Mouse (Mus musculus): ENCODE results near the gene Tnik. TPM values are rescaled to one million over a fixed set of nuclear protein-coding genes. Genes with fewer than 3 reads are reported as not detected.

Gene Tnik
- polyA plus RNA-seq, 1 experiment: 0.21 TPM

GRCm38 (mm10) chr3:28321635-28322034 is 58.6 kb downstream of the Tnik start:
- Histone ChIP-seq H3K4me3 (ENCODE audit: insufficient read depth, poor library complexity, severe bottlenecking) (no peak overlapping the region), H3K36me3 (ENCODE audit: control insufficient read depth, insufficient read depth) (no peaks in the 10 kb centered on the region), H3ac (ENCODE audit: control insufficient read depth, insufficient read length, low read depth) (no peak overlapping the region), H3K79me3 (ENCODE audit: low read depth) (no peaks in the 10 kb centered on the region), H3K27me3 (ENCODE audit: control insufficient read depth, insufficient read depth, insufficient read length) (no peaks in the 10 kb centered on the region), H3K79me2 (ENCODE audit: control insufficient read depth, insufficient read depth) (no peaks in the 10 kb centered on the region)
- no peak for TF ChIP-seq FOSL1 (IDR thresholded peaks at IDR 0.05; ENCODE audit: insufficient read depth, low read length, poor library complexity, severe bottlenecking)
- TF ChIP-seq MAX (IDR thresholded peaks at IDR 0.05): no peak

GRCm38 (mm10) chr3:28325613-28326233 is 62.7 kb downstream of the Tnik start:
- H3K4me3 ChIP-seq (ENCODE audit: insufficient read depth, poor library complexity, severe bottlenecking): no peak overlapping the region
- H3K36me3 ChIP-seq (ENCODE audit: control insufficient read depth, insufficient read depth): no peaks in the 10 kb centered on the region
- H3K79me2 ChIP-seq (ENCODE audit: control insufficient read depth, insufficient read depth): no peaks in the 10 kb centered on the region
- H3K79me3 ChIP-seq (ENCODE audit: low read depth): no peaks in the 10 kb centered on the region
- TF ChIP-seq MYOG (IDR thresholded peaks at IDR 0.05; ENCODE audit: control insufficient read depth, extremely low read depth, insufficient read length): no peak
- no peak for TF ChIP-seq FOSL1 (IDR thresholded peaks at IDR 0.05; ENCODE audit: insufficient read depth, low read length, poor library complexity, severe bottlenecking)
- no peak for TF ChIP-seq USF1 (IDR thresholded peaks at IDR 0.05; ENCODE audit: low read depth)
- TF ChIP-seq MAX (IDR thresholded peaks at IDR 0.05): no peak
- TF ChIP-seq CEBPB (IDR thresholded peaks at IDR 0.05; ENCODE audit: low read depth): no peak
- no peak for TF ChIP-seq MYOD1 (IDR thresholded peaks at IDR 0.05; ENCODE audit: control insufficient read depth, insufficient read length, low read depth)
- TF ChIP-seq CTCF (IDR thresholded peaks at IDR 0.05; ENCODE audit: control insufficient read depth, insufficient read depth, insufficient read length): no peak
- no peaks in the 10 kb centered on the region for H3K27me3 ChIP-seq (ENCODE audit: control insufficient read depth, insufficient read depth, insufficient read length)
- H3ac ChIP-seq (ENCODE audit: control insufficient read depth, insufficient read length, low read depth): no peak overlapping the region

GRCm38 (mm10) chr3:28332316-28332715 is 69.3 kb downstream of the Tnik start:
- H3K79me2 ChIP-seq (ENCODE audit: control insufficient read depth, insufficient read depth): no peaks in the 10 kb centered on the region
- no peak overlapping the region for H3K4me3 ChIP-seq (ENCODE audit: insufficient read depth, poor library complexity, severe bottlenecking)
- no peaks in the 10 kb centered on the region for H3K36me3 ChIP-seq (ENCODE audit: control insufficient read depth, insufficient read depth)
- H3K27me3 ChIP-seq (ENCODE audit: control insufficient read depth, insufficient read depth, insufficient read length): peaks cover 8% of the 10 kb centered on the region
- no peak overlapping the region for H3ac ChIP-seq (ENCODE audit: control insufficient read depth, insufficient read length, low read depth)
- no peak for TF ChIP-seq USF1 (IDR thresholded peaks at IDR 0.05; ENCODE audit: low read depth)
- no peaks in the 10 kb centered on the region for H3K79me3 ChIP-seq (ENCODE audit: low read depth)

GRCm38 (mm10) chr3:28333869-28334268 is 70.9 kb downstream of the Tnik start:
- no peak for TF ChIP-seq USF1 (IDR thresholded peaks at IDR 0.05; ENCODE audit: low read depth)
- no peak for TF ChIP-seq CEBPB (IDR thresholded peaks at IDR 0.05; ENCODE audit: low read depth)
- TF ChIP-seq MYOG (IDR thresholded peaks at IDR 0.05; ENCODE audit: control insufficient read depth, extremely low read depth, insufficient read length): no peak
- TF ChIP-seq CTCF (IDR thresholded peaks at IDR 0.05; ENCODE audit: control insufficient read depth, insufficient read depth, insufficient read length): no peak
- TF ChIP-seq FOSL1 (IDR thresholded peaks at IDR 0.05; ENCODE audit: insufficient read depth, low read length, poor library complexity, severe bottlenecking): no peak
- no peak for TF ChIP-seq MAX (IDR thresholded peaks at IDR 0.05)
- no peak for TF ChIP-seq MYOD1 (IDR thresholded peaks at IDR 0.05; ENCODE audit: control insufficient read depth, insufficient read length, low read depth)
- no peaks in the 10 kb centered on the region for H3K79me3 ChIP-seq (ENCODE audit: low read depth)
- H3K36me3 ChIP-seq (ENCODE audit: control insufficient read depth, insufficient read depth): no peaks in the 10 kb centered on the region
- H3ac ChIP-seq (ENCODE audit: control insufficient read depth, insufficient read length, low read depth): no peak overlapping the region
- no peak overlapping the region for H3K4me3 ChIP-seq (ENCODE audit: insufficient read depth, poor library complexity, severe bottlenecking)
- peaks cover 8% of the 10 kb centered on the region for H3K27me3 ChIP-seq (ENCODE audit: control insufficient read depth, insufficient read depth, insufficient read length)
- H3K79me2 ChIP-seq (ENCODE audit: control insufficient read depth, insufficient read depth): no peaks in the 10 kb centered on the region

GRCm38 (mm10) chr3:28334547-28334946 is 71.5 kb downstream of the Tnik start:
- H3K79me3 ChIP-seq (ENCODE audit: low read depth): no peaks in the 10 kb centered on the region
- H3K4me3 ChIP-seq (ENCODE audit: insufficient read depth, poor library complexity, severe bottlenecking): no peak overlapping the region
- H3K79me2 ChIP-seq (ENCODE audit: control insufficient read depth, insufficient read depth): no peaks in the 10 kb centered on the region
- H3K36me3 ChIP-seq (ENCODE audit: control insufficient read depth, insufficient read depth): no peaks in the 10 kb centered on the region
- H3ac ChIP-seq (ENCODE audit: control insufficient read depth, insufficient read length, low read depth): no peak overlapping the region
- TF ChIP-seq CTCF (IDR thresholded peaks at IDR 0.05; ENCODE audit: control insufficient read depth, insufficient read depth, insufficient read length) (no peak), MYOD1 (IDR thresholded peaks at IDR 0.05; ENCODE audit: control insufficient read depth, insufficient read length, low read depth) (no peak), CEBPB (IDR thresholded peaks at IDR 0.05; ENCODE audit: low read depth) (no peak), MAX (IDR thresholded peaks at IDR 0.05) (no peak), FOSL1 (IDR thresholded peaks at IDR 0.05; ENCODE audit: insufficient read depth, low read length, poor library complexity, severe bottlenecking) (no peak), USF1 (IDR thresholded peaks at IDR 0.05; ENCODE audit: low read depth) (no peak), MYOG (IDR thresholded peaks at IDR 0.05; ENCODE audit: control insufficient read depth, extremely low read depth, insufficient read length) (no peak)
- H3K27me3 ChIP-seq (ENCODE audit: control insufficient read depth, insufficient read depth, insufficient read length): peaks cover 8% of the 10 kb centered on the region

GRCm38 (mm10) chr3:28340071-28340470 is 77.1 kb downstream of the Tnik start:
- Histone ChIP-seq H3ac (ENCODE audit: control insufficient read depth, insufficient read length, low read depth) (no peak overlapping the region), H3K79me2 (ENCODE audit: control insufficient read depth, insufficient read depth) (no peaks in the 10 kb centered on the region), H3K79me3 (ENCODE audit: low read depth) (no peaks in the 10 kb centered on the region), H3K36me3 (ENCODE audit: control insufficient read depth, insufficient read depth) (no peaks in the 10 kb centered on the region), H3K4me3 (ENCODE audit: insufficient read depth, poor library complexity, severe bottlenecking) (no peak overlapping the region), H3K27me3 (ENCODE audit: control insufficient read depth, insufficient read depth, insufficient read length) (peaks cover 5% of the 10 kb centered on the region)
- TF ChIP-seq MYOG (IDR thresholded peaks at IDR 0.05; ENCODE audit: control insufficient read depth, extremely low read depth, insufficient read length): no peak
- TF ChIP-seq CTCF (IDR thresholded peaks at IDR 0.05; ENCODE audit: control insufficient read depth, insufficient read depth, insufficient read length): no peak
- no peak for TF ChIP-seq USF1 (IDR thresholded peaks at IDR 0.05; ENCODE audit: low read depth)
- TF ChIP-seq FOSL1 (IDR thresholded peaks at IDR 0.05; ENCODE audit: insufficient read depth, low read length, poor library complexity, severe bottlenecking): no peak
- TF ChIP-seq MYOD1 (IDR thresholded peaks at IDR 0.05; ENCODE audit: control insufficient read depth, insufficient read length, low read depth): no peak
- no peak for TF ChIP-seq MAX (IDR thresholded peaks at IDR 0.05)
- no peak for TF ChIP-seq CEBPB (IDR thresholded peaks at IDR 0.05; ENCODE audit: low read depth)

Measured in C2C12 (cell line).